Mouse (Mus musculus): ENCODE data around the gene Slc25a5.

DNA sequence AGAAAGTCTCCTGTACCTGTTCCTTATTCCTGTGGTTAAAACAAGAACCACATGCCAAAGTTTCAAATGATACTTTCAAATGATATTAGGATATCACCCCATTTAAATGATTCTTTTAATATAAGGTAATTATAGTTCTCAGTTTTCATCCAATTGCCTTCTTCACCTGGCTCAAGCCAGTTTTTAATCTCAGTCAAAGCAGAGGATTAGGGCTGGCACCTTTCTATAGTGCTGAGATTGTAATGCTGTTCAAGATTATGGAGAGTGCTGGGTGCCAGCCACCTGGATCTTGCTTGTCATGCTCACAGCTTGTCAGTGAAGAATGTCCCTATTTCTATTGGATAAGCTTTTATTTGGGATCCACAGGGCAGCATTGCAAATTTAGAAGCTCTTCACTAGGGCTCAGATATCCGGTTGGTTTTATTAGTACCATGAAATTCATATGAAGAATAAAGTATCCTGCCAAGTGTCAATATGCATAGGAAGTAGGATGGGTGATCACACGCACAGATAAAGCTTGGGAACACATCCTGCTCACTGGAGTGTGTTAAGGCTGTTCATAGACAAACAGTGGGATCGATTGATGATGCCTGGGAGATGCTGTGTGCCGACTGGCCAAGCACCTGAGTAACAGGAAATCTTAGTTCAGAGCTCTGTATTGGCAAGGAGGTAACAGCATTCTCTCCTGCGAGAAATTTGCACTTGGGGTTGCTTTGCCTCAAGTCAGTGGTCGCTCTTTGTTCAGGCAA lies 3.9 kb downstream of the Slc25a5 start:
- TF ChIP-seq CTCF (IDR thresholded peaks at IDR 0.05; ENCODE audit: low read depth, low read length), result no peak
- no peak for TF ChIP-seq POLR2A (IDR thresholded peaks at IDR 0.05; ENCODE audit: extremely low read depth, insufficient read depth, low read length)

Data from liver, adult 2 months (tissue).